Mouse (Mus musculus) neural tube, embryonic 11.5 days (tissue): ENCODE measurements at regions not wholly inside any gene's neighbourhood (a gene's known extent, or its start where the extent isn't known, plus 50 kb on each side); places are given as distances from the start of the nearest gene placed in this dataset.

ENCODE experiments used
- ATAC-seq: fragments of 200-750 bp; cut with Nextera tagmentation; 2 replicates; pipeline ENCODE4 v1.8.0; 2017; ENCODE audit warnings: moderate number of reproducible peaks, mild to moderate bottlenecking, moderate TSS enrichment, moderate library complexity; ENCODE audit not compliant: insufficient read depth, low FRiP score, low TSS enrichment
- DNase-seq: peaks from one replicate; pipeline ENCODE4 v3.0.0-alpha.2; 2015; ENCODE audit warnings: low spot score
- H3K27ac ChIP-seq: fragments of 300-500 bp; sonication (generic); 2 replicates; pipeline ENCODE4 v1.5.1; 2014; ENCODE audit warnings: low read depth, mild to moderate bottlenecking, low read length
- H3K27me3 ChIP-seq: fragments of 300-500 bp; sonication (generic); 2 replicates; pipeline ENCODE4 v1.6.1; 2014; ENCODE audit warnings: mild to moderate bottlenecking, low read length, mixed read lengths; ENCODE audit not compliant: control insufficient read depth, insufficient read depth
- H3K36me3 ChIP-seq: fragments of 300-500 bp; sonication (generic); 2 replicates; pipeline ENCODE4 v1.6.1; 2014; ENCODE audit warnings: mild to moderate bottlenecking, low read length, moderate library complexity, mixed read lengths; ENCODE audit not compliant: control insufficient read depth, insufficient read depth
- H3K4me1 ChIP-seq: fragments of 300-500 bp; sonication (generic); 2 replicates; pipeline ENCODE4 v1.6.1; 2014; ENCODE audit warnings: low read length, mixed read lengths; ENCODE audit not compliant: control insufficient read depth, insufficient read depth
- H3K4me2 ChIP-seq: fragments of 300-500 bp; sonication (generic); 2 replicates; pipeline ENCODE4 v1.6.1; 2014; ENCODE audit warnings: low read depth, mild to moderate bottlenecking, moderate library complexity
- H3K4me3 ChIP-seq: fragments of 300-500 bp; sonication (generic); 2 replicates; pipeline ENCODE4 v1.5.1; 2014; ENCODE audit warnings: low read depth, low read length
- H3K9ac ChIP-seq: fragments of 300-500 bp; sonication (generic); 2 replicates; pipeline ENCODE4 v1.6.1; 2014; ENCODE audit warnings: mild to moderate bottlenecking, low read length
- H3K9me3 ChIP-seq: fragments of 300-500 bp; sonication (generic); 2 replicates; pipeline ENCODE4 v1.6.1; 2016; ENCODE audit warnings: low read length; ENCODE audit not compliant: control insufficient read depth
- WGBS: fragments of 180-500 bp; shearing (Covaris S2); extraction: QIAGEN DNeasy Blood & Tissue Kit; methylation state at CpG from one replicate; pipeline ENCODE4 v1.1.7; 2014; 5-methylcytosine and 5-hydroxymethylcytosine counted together

- 60% methylated on average over 1 of the region's 1 CpGs for WGBS
- H3K4me3 ChIP-seq = no peak overlapping the region
- ATAC-seq (no peak), DNase-seq (no peak)
- no peaks in the 10 kb centered on the region for H3K36me3 ChIP-seq
- no peaks in the 10 kb centered on the region for H3K9me3 ChIP-seq
- H3K4me1 ChIP-seq = peaks cover 11% of the 10 kb centered on the region; the same call in 1 of the 2 replicates
- H3K27ac ChIP-seq = no peak overlapping the region
- H3K9ac ChIP-seq = no peak overlapping the region
- H3K4me2 ChIP-seq = no peak overlapping the region
- no peaks in the 10 kb centered on the region for H3K27me3 ChIP-seq
Measured at GRCm38 (mm10) chr7:145034385-145034784, 94.7 kb upstream of the Ccnd1 start.

GRCm38 (mm10) chr7:145031275-145031674, 91.5 kb upstream of the Ccnd1 start:
- Histone ChIP-seq H3K9me3 (no peaks in the 10 kb centered on the region), H3K4me2 (peak overlapping the region; percentile 57), H3K36me3 (no peaks in the 10 kb centered on the region), H3K4me1 (peaks cover 11% of the 10 kb centered on the region; the same call in 1 of the 2 replicates), H3K4me3 (peak overlapping the region; percentile 14), H3K27me3 (no peaks in the 10 kb centered on the region), H3K9ac (peak overlapping the region; percentile 11; the same call in 1 of the 2 replicates), H3K27ac (no peak overlapping the region)
- WGBS = 12% methylated on average over 7 of the region's 7 CpGs
- DNase-seq (no peak), ATAC-seq (peak; percentile 70; the same call in 1 of the 2 replicates)

DNA sequence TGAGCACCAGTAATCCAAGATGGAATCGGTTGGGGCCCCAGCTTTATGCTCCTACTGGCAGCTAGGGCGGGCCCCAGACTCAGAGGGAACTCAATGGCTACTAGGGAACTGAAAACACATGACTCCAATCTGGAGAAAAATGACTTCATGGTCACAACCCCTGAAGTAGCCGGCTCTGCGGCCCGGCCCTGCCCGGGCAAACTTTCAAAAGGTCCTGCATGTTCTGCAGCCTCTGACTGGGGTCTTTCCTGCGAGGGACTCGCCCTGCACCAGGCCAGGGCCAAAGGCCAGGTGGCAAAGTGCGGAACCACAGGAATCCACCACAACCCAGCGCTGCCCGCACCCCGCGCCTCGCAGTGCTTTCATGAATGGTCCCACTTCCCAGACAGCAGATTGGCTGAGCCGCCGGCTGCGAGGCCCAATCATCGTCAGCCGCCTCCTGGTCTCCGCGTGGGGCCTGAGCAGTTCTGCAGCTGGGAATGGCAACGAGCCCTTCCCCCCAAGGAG, 91.0 kb upstream of the Ccnd1 start:
- peak overlapping the region; percentile 14 for H3K4me3 ChIP-seq
- H3K27me3 ChIP-seq = no peaks in the 10 kb centered on the region
- H3K4me1 ChIP-seq = peaks cover 11% of the 10 kb centered on the region; the same call in 1 of the 2 replicates
- peak; percentile 90 for ATAC-seq
- H3K27ac ChIP-seq = peak overlapping the region; percentile 15; the same call in 1 of the 2 replicates
- peak; percentile 88 for DNase-seq
- under 1% methylated on average over 22 of the region's 22 CpGs for WGBS
- H3K9ac ChIP-seq = no peak overlapping the region
- H3K4me2 ChIP-seq = peak overlapping the region; percentile 57
- H3K36me3 ChIP-seq = no peaks in the 10 kb centered on the region
- H3K9me3 ChIP-seq = no peaks in the 10 kb centered on the region

DNA sequence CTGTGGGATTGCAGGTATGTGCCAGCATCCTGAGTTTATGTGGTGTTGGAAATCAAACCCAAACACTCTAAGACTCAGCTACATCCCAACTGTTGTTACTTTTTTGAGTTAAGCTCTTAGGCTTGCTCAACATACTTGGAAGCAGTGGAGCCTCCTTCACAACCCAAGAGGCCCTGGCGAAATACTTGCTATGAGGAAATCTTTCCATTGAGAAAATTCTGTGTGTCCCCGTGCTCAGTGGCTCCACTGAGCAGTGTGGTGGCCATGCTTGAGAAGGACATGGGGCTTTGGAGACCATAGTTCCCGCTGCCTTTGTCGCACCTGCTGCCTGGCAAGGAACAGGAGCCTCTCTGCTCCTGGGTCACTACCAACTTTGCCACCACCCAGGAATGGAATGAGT, 89.9 kb upstream of the Ccnd1 start:
- no peak overlapping the region for H3K4me3 ChIP-seq
- H3K9me3 ChIP-seq = no peaks in the 10 kb centered on the region
- no peak overlapping the region for H3K27ac ChIP-seq
- no peak for DNase-seq
- WGBS = 91% methylated on average over 4 of the region's 4 CpGs
- H3K9ac ChIP-seq = no peak overlapping the region
- no peaks in the 10 kb centered on the region for H3K27me3 ChIP-seq
- H3K4me2 ChIP-seq = no peak overlapping the region
- no peaks in the 10 kb centered on the region for H3K36me3 ChIP-seq
- no peak for ATAC-seq
- peaks cover 11% of the 10 kb centered on the region; the same call in 1 of the 2 replicates for H3K4me1 ChIP-seq

- Histone ChIP-seq H3K27ac (no peak overlapping the region), H3K36me3 (no peaks in the 10 kb centered on the region), H3K4me3 (no peak overlapping the region), H3K9ac (no peak overlapping the region), H3K9me3 (no peaks in the 10 kb centered on the region), H3K4me2 (no peak overlapping the region), H3K4me1 (peaks cover 11% of the 10 kb centered on the region; the same call in 1 of the 2 replicates), H3K27me3 (no peaks in the 10 kb centered on the region)
- no peak for ATAC-seq
- 40% methylated on average over 4 of the region's 4 CpGs for WGBS
- no peak for DNase-seq
Measured at GRCm38 (mm10) chr7:145029124-145029523, 89.4 kb upstream of the Ccnd1 start.

DNA sequence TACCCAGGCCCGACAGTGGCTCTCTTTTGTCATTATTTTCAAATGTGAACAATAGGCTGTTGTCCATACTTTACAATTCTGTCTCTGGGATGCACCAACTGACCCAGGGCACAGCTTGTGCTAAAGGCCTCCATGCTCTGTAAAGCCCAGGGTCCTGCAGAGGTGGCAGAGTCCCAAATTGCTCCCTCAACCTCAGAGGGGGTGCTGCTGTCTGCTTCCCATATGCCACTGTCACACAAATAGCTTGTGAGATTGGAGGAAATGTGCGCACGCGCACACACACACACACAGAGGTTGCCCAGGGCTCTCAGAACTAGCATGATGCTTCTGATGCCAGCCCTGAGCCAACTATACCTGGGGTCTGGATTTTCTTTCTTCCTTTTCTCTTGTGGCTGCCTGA, 87.3 kb upstream of the Ccnd1 start:
- H3K9me3 ChIP-seq = no peaks in the 10 kb centered on the region
- H3K4me2 ChIP-seq = no peak overlapping the region
- H3K27ac ChIP-seq = no peak overlapping the region
- no peak overlapping the region for H3K4me3 ChIP-seq
- DNase-seq = no peak
- WGBS = 77% methylated on average over 4 of the region's 4 CpGs
- no peak overlapping the region for H3K9ac ChIP-seq
- H3K4me1 ChIP-seq = peaks cover 11% of the 10 kb centered on the region; the same call in 1 of the 2 replicates
- H3K27me3 ChIP-seq = no peaks in the 10 kb centered on the region
- H3K36me3 ChIP-seq = no peaks in the 10 kb centered on the region
- ATAC-seq = no peak

- Histone ChIP-seq H3K27ac (no peak overlapping the region), H3K4me2 (no peak overlapping the region), H3K9ac (no peak overlapping the region), H3K9me3 (no peaks in the 10 kb centered on the region), H3K36me3 (no peaks in the 10 kb centered on the region), H3K4me3 (no peak overlapping the region), H3K27me3 (no peaks in the 10 kb centered on the region), H3K4me1 (peaks cover 6% of the 10 kb centered on the region; the same call in 1 of the 2 replicates)
- WGBS = 94% methylated on average over 5 of the region's 5 CpGs
- no peak for ATAC-seq
- DNase-seq = no peak
Measured at GRCm38 (mm10) chr7:145026014-145026285, 86.2 kb upstream of the Ccnd1 start.

DNA sequence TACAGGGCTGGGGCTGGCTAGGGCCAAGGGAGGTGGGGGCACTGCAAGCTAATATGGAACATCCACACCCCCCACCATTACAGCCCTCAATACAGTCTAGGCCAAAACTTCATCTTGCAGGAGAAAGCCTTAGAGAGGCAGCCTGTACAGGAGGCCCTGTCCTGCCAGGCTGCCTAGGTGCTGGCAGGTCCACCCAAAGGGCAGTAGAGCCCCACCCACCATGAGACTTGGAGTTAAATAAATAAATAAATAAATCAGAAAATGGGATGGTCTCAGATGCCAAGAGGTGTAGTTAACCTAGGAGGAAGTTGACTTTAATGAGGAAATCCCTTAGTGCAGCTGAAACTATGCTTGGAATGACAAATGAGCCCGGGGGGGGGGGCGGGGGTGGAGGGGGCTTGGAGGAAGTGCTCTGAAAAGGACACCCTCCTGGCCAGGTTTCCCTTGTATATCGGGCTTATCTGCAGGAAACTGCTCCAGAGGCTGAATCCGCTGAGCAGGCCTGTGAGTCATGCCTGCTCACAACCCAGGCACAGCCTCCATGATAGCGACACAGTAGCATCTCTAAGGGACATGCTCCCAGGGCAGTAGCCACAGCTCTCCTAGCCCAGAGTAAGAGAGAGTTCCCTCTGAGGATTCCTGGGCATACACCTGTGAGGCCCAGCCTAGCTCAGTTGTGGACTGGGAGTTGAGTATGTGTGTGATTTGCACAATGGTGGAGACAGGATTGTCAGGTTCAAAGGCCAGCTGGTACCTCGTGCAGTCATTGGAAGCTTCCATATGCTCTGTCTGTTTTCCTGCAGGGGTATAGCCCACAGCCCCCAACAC, 85.7 kb upstream of the Ccnd1 start:
- WGBS = 63% methylated on average over 6 of the region's 6 CpGs
- ATAC-seq (no peak), DNase-seq (no peak)
- peaks cover 3% of the 10 kb centered on the region; the same call in 1 of the 2 replicates for H3K4me1 ChIP-seq
- H3K36me3 ChIP-seq = no peaks in the 10 kb centered on the region
- H3K4me2 ChIP-seq = no peak overlapping the region
- H3K4me3 ChIP-seq = no peak overlapping the region
- no peak overlapping the region for H3K9ac ChIP-seq
- H3K27ac ChIP-seq = no peak overlapping the region
- H3K9me3 ChIP-seq = no peaks in the 10 kb centered on the region
- no peaks in the 10 kb centered on the region for H3K27me3 ChIP-seq

DNA sequence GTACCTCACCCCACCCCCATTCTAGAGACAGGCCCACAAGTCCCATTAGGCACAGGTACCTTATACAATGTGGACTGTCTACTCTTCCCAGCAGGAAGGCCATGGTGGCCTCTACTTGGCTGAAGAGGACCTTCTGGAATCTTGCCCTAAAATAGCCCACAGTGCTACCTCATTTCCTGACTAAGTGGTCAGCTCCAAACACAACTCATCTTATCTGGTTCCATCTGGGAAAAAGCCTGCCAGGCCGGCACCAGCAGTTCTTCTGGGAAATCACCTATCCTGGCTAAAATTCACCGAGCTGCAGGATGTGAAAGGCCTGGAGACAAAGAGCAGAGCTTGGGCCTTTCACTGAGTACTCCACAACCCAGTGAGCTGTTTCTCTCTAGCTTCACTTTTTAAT, 84.9 kb upstream of the Ccnd1 start:
- 98% methylated on average over 2 of the region's 2 CpGs for whole genome bisulfite sequencing
- Histone ChIP-seq H3K4me1 (no peaks in the 10 kb centered on the region), H3K9ac (no peak overlapping the region), H3K4me3 (no peak overlapping the region), H3K27ac (no peak overlapping the region), H3K4me2 (no peak overlapping the region), H3K27me3 (no peaks in the 10 kb centered on the region), H3K9me3 (no peaks in the 10 kb centered on the region), H3K36me3 (no peaks in the 10 kb centered on the region)
- ATAC-seq (no peak), DNase-seq (no peak)
